10 mouse cellular contexts compared by ENCODE assay signal in the genomic region with DNA sequence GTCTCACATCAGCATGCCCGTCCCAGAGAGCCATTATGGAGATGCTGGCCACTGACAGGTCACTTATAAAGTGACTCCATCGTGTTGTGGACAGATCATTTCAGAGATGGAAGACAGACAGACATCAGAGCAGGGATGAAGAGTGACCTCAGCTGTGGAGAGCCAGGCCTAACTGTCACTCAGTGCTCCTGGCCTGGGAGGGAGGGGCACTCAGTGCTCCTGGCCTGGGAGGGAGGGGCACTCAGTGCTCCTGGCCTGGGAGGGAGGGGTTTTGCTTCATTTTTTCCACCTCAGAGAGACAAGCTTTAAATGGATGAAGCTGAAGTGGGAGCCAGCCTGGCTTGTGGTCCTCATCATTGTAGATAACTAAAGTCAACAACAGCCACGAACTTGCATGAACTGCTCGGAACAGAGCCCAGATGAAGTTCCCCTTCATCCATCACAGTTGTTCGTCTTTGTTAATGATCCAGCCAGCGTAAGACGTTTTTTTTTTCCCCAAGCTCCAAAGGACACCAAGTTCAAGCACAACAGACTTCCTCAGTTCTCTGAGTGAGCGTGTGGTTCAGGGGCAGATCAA.
DNase-seq lines count a peak whose midpoint lies in the region; ATAC-seq lines count a peak whose summit lies in the region.
"Had no signal": no experiment of that assay in that cellular context is flagged by ENCODE, and none has a peak within 500 bp of the region (broad histone marks: within the 10 kb centered on the region; RNA-seq: fewer than 3 reads in every experiment).

No protein-coding gene starts in this region.

- H3K4me3 ChIP-seq in forebrain, embryonic 12.5 days (replicated peaks): no peak overlapping the region

- H3K27me3 ChIP-seq in forebrain, embryonic 12.5 days: no peaks in the 10 kb centered on the region

- H3K9me3 ChIP-seq in forebrain, embryonic 12.5 days: no peaks in the 10 kb centered on the region

- H3K9ac ChIP-seq in forebrain, embryonic 12.5 days: no peak overlapping the region

- no peak for ATAC-seq in forebrain, embryonic 12.5 days (ENCODE audit: low FRiP score)

- no peaks in the 10 kb centered on the region for H3K36me3 ChIP-seq in forebrain, embryonic 12.5 days (replicated peaks)

- H3K4me2 ChIP-seq in forebrain, embryonic 12.5 days: no peak overlapping the region

- DNase-seq in lung, adult 18-20 months: peak; percentile 20 to 38
- no peak for DNase-seq in lung, postnatal 14 days
- DNase-seq in heart, adult 9 months (ENCODE audit: low spot score in 2 of 2): peak; percentile 73
- peak; percentile 44 for DNase-seq in kidney, adult 9 months
- DNase-seq in lung, postnatal 10 days: peak; percentile 52
- no peak for DNase-seq in cerebellum, adult 8-10 months
- DNase-seq in gastrocnemius, postnatal 4 days (ENCODE audit: low spot score in 2 of 2): no peak
- DNase-seq: right cerebral cortex, postnatal 14 days; thymus, postnatal 25 days had no signal

- peaks cover 36% of the 10 kb centered on the region for H3K4me1 ChIP-seq in forebrain, embryonic 12.5 days

- H3K27ac ChIP-seq in forebrain, embryonic 12.5 days: no peak overlapping the region

- WGBS in forebrain, embryonic 12.5 days: 47% methylated on average over 8 of the region's 8 CpGs

Comparison
In these comparisons a context has a peak if more than half of its experiments do, and no peak if none do; other contexts are left out.
1. DNase-seq: peak in lung, adult 18-20 months (2 of 2), heart, adult 9 months (2 of 2), kidney, adult 9 months (single experiment) and lung, postnatal 10 days (single experiment); none in lung, postnatal 14 days (single experiment), cerebellum, adult 8-10 months (single experiment) and gastrocnemius, postnatal 4 days (0 of 2).